In the genomic region with DNA sequence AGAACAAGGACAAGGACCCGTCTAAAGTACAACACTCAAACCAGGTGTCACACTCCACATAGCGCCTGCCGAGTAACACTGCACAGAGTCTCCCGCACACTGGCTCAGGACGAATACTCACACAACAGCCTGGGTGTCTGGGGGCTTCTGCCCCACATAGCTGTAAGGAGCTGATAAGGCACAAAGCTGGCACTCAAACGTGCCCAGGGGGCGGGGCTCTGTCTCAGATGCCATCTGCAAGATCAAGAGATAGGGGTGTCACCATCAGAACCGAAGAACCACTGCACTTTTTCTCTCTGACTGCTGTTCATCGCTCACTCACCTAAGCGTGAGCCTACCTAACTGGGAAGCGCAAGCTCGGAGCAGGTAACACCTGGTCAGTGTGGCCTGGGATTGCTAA, we compare ENCODE assay signal across 20 mouse cellular contexts. TPM values are rescaled to one million over a fixed set of nuclear protein-coding genes. Genes with fewer than 3 reads are reported as not detected.
DNase-seq lines count a peak whose midpoint lies in the region; ATAC-seq and TF ChIP-seq lines count a peak whose summit lies in the region.
"Had no signal": no experiment of that assay in that cellular context is flagged by ENCODE, and none has a peak within 500 bp of the region (broad histone marks: within the 10 kb centered on the region; RNA-seq: fewer than 3 reads in every experiment).

No protein-coding gene starts in this region.

- DNase-seq in CD4-positive, CD25-positive, alpha-beta regulatory T cell, adult 2 months (ENCODE audit: low read depth, low spot score) = peak; percentile 35
- DNase-seq in heart, postnatal 0 days (ENCODE audit: low spot score) = no peak
- DNase-seq in heart, adult 8-10 months (ENCODE audit: low spot score) = no peak
- DNase-seq in thymus, postnatal 0 days (ENCODE audit: low spot score) = peak; percentile 84
- DNase-seq in left cerebral cortex, adult 2 months (ENCODE audit: extremely low spot score in 1 of 2, low spot score in 2 of 2) = no peak
- DNase-seq in urinary bladder, postnatal 10 days (ENCODE audit: low spot score) = no peak
- DNase-seq: adrenal gland, postnatal 36 days; layer of hippocampus, postnatal 36 days; lung, embryonic 14.5 days had no signal

- H3K9ac ChIP-seq in heart, postnatal 0 days (replicated peaks; ENCODE audit: low read depth, low read length) = peak overlapping the region; percentile 25; the same call in 1 of the 2 replicates
- H3K9ac ChIP-seq: embryonic facial prominence, embryonic 15.5 days; hindbrain, embryonic 15.5 days; limb, embryonic 12.5 days; lung, embryonic 14.5 days; midbrain, embryonic 12.5 days had no signal

- H3K9me3 ChIP-seq in heart, postnatal 0 days (replicated peaks; ENCODE audit: control insufficient read depth, low read length) = no peaks in the 10 kb centered on the region
- H3K9me3 ChIP-seq: embryonic facial prominence, embryonic 15.5 days; hindbrain, embryonic 15.5 days; limb, embryonic 12.5 days; midbrain, embryonic 12.5 days had no signal

- H3K36me3 ChIP-seq in heart, postnatal 0 days (replicated peaks; ENCODE audit: control insufficient read depth, insufficient read depth, low read length) = peaks cover 14% of the 10 kb centered on the region; the same call in 1 of the 2 replicates
- H3K36me3 ChIP-seq: embryonic facial prominence, embryonic 15.5 days; hindbrain, embryonic 15.5 days; limb, embryonic 12.5 days; midbrain, embryonic 12.5 days had no signal

- H3K27me3 ChIP-seq in heart, postnatal 0 days (ENCODE audit: control insufficient read depth, insufficient read depth, low read length) = no peaks in the 10 kb centered on the region
- H3K27me3 ChIP-seq: embryonic facial prominence, embryonic 15.5 days; hindbrain, embryonic 15.5 days; limb, embryonic 12.5 days; midbrain, embryonic 12.5 days had no signal

- peak overlapping the region; percentile 71; the same call in 1 of the 2 replicates for H3K27ac ChIP-seq in heart, postnatal 0 days (ENCODE audit: low read depth)
- no peak overlapping the region for H3K27ac ChIP-seq in left cerebral cortex, adult 2 months
- H3K27ac ChIP-seq: embryonic facial prominence, embryonic 15.5 days; hindbrain, embryonic 15.5 days; limb, embryonic 12.5 days; midbrain, embryonic 12.5 days had no signal

- no peak for ATAC-seq in CD4-positive, CD25-positive, alpha-beta regulatory T cell, adult 4 months
- ATAC-seq in heart, postnatal 0 days (ENCODE audit: insufficient read depth, low read depth) = no peak
- ATAC-seq: forebrain, embryonic 14.5 days; intestine, embryonic 16.5 days had no signal

- TF ChIP-seq CTCF in heart, postnatal 0 days (IDR thresholded peaks at IDR 0.05; ENCODE audit: low read depth) = no peak
- no peak for TF ChIP-seq CTCF in left cerebral cortex, adult 2 months (IDR thresholded peaks at IDR 0.05)

- no peak overlapping the region for H3K4me2 ChIP-seq in heart, postnatal 0 days (ENCODE audit: low read depth, low read length)
- H3K4me2 ChIP-seq: embryonic facial prominence, embryonic 15.5 days; hindbrain, embryonic 15.5 days; limb, embryonic 12.5 days; liver, embryonic 11.5 days; lung, embryonic 14.5 days; midbrain, embryonic 12.5 days had no signal

- WGBS in heart, postnatal 0 days = 84% methylated on average over 12 of the region's 12 CpGs

- TF ChIP-seq EP300 in heart, postnatal 0 days (IDR thresholded peaks at IDR 0.05; ENCODE audit: low read depth) = no peak

- intact Hi-C loops in left cerebral cortex, adult 2 months (cut with DNase I) = no loop called here

- no peak overlapping the region for H3K4me3 ChIP-seq in heart, postnatal 0 days (ENCODE audit: low read depth, low read length)
- H3K4me3 ChIP-seq in left cerebral cortex, adult 2 months = no peak overlapping the region
- H3K4me3 ChIP-seq: embryonic facial prominence, embryonic 15.5 days; hindbrain, embryonic 15.5 days; limb, embryonic 12.5 days; midbrain, embryonic 12.5 days had no signal

- H3K4me1 ChIP-seq in heart, postnatal 0 days (ENCODE audit: control insufficient read depth, insufficient read depth) = peaks cover 20% of the 10 kb centered on the region

RNA-seq across cellular contexts. Expression of a gene that starts 2.4 kb away (rescaled TPM):
- polyA plus RNA-seq in CD4-positive, CD25-positive, alpha-beta regulatory T cell, adult 4 months (2017; shearing (Covaris generic)) = 10 to 100 TPM; 43.6 to 52.3 TPM
- total RNA-seq in heart, postnatal 0 days (2014; rRNA removed; ENCODE audit: low replicate concordance) = 31.0 and 96.8 TPM in 2 replicates
- polyA plus RNA-seq in heart, postnatal 0 days (2015; fragmentation: Nextera tagmentation; extraction: Ambion mirVana) = 45.9 and 49.9 TPM in 2 replicates
- total RNA-seq in heart, adult 8-10 months (2022) = 10 to 100 TPM; 27.1 to 38.5 (median 31.0) TPM
- polyA plus RNA-seq in thymus, postnatal 0 days (2015; fragmentation: Nextera tagmentation; extraction: Ambion mirVana) = 62.3 and 62.9 TPM in 2 replicates
- total RNA-seq in left cerebral cortex, adult 2 months (2021) = 10 to 100 TPM; 21.1 to 21.3 TPM

RNA-seq across cellular contexts. Expression of a gene that starts 12.4 kb away (rescaled TPM):
- not detected for polyA plus RNA-seq in CD4-positive, CD25-positive, alpha-beta regulatory T cell, adult 4 months (2017; shearing (Covaris generic))
- total RNA-seq in heart, postnatal 0 days (2014; rRNA removed; ENCODE audit: low replicate concordance) = 2.4 and 2.7 TPM in 2 replicates
- polyA plus RNA-seq in heart, postnatal 0 days (2015; fragmentation: Nextera tagmentation; extraction: Ambion mirVana) = 0.54 and 0.66 TPM in 2 replicates
- 1 to 10 TPM; 3.1 to 5.4 (median 4.6) TPM for total RNA-seq in heart, adult 8-10 months (2022)
- 0.01 and 0.03 TPM in 2 replicates for polyA plus RNA-seq in thymus, postnatal 0 days (2015; fragmentation: Nextera tagmentation; extraction: Ambion mirVana)
- total RNA-seq in left cerebral cortex, adult 2 months (2021) = 1 to 10 TPM in 1 of 2 experiments, under 1 TPM in 1; 0.82 to 1.2 TPM
- total RNA-seq: granulocyte monocyte progenitor cell, adult 5-6 weeks; megakaryocyte, adult 5-6 weeks; monocyte, adult 5-6 weeks had no signal

RNA-seq across cellular contexts. Expression of a gene that starts 23.0 kb away (rescaled TPM):
- 10 to 100 TPM; 17.6 to 22.4 TPM for polyA plus RNA-seq in CD4-positive, CD25-positive, alpha-beta regulatory T cell, adult 4 months (2017; shearing (Covaris generic))
- total RNA-seq in heart, postnatal 0 days (2014; rRNA removed; ENCODE audit: low replicate concordance) = 11.6 and 14.7 TPM in 2 replicates
- 6.9 and 7.6 TPM in 2 replicates for polyA plus RNA-seq in heart, postnatal 0 days (2015; fragmentation: Nextera tagmentation; extraction: Ambion mirVana)
- total RNA-seq in heart, adult 8-10 months (2022) = 10 to 100 TPM; 17.9 to 22.2 (median 19.6) TPM
- 8.1 and 10.1 TPM in 2 replicates for polyA plus RNA-seq in thymus, postnatal 0 days (2015; fragmentation: Nextera tagmentation; extraction: Ambion mirVana)
- 1 to 10 TPM; 5.0 to 5.2 TPM for total RNA-seq in left cerebral cortex, adult 2 months (2021)

RNA-seq across cellular contexts. Expression of a gene that starts 50.5 kb away (rescaled TPM):
- 1 to 10 TPM; 3.0 to 7.1 TPM for polyA plus RNA-seq in CD4-positive, CD25-positive, alpha-beta regulatory T cell, adult 4 months (2017; shearing (Covaris generic))
- total RNA-seq in heart, postnatal 0 days (2014; rRNA removed; ENCODE audit: low replicate concordance) = 17.9 and 23.3 TPM in 2 replicates
- 6.3 and 6.7 TPM in 2 replicates for polyA plus RNA-seq in heart, postnatal 0 days (2015; fragmentation: Nextera tagmentation; extraction: Ambion mirVana)
- under 1 TPM; 0.19 to 0.52 (median 0.29) TPM for total RNA-seq in heart, adult 8-10 months (2022)
- 27.0 and 27.4 TPM in 2 replicates for polyA plus RNA-seq in thymus, postnatal 0 days (2015; fragmentation: Nextera tagmentation; extraction: Ambion mirVana)
- total RNA-seq in left cerebral cortex, adult 2 months (2021) = under 1 TPM; 0.25 to 0.33 TPM
- total RNA-seq: monocyte, adult 5-6 weeks had no signal

Comparison
In these comparisons a context has a peak if more than half of its experiments do, and no peak if none do; other contexts are left out.
1. DNase-seq: peak in CD4-positive, CD25-positive, alpha-beta regulatory T cell, adult 2 months (single experiment) and thymus, postnatal 0 days (single experiment); none in heart, postnatal 0 days (single experiment), heart, adult 8-10 months (single experiment), left cerebral cortex, adult 2 months (0 of 2) and urinary bladder, postnatal 10 days (single experiment).